Mouse (Mus musculus) MN1 (cell line): ENCODE data around the gene Ywhae.

Experiments
- DNase-seq: peaks from one replicate; pipeline ENCODE4 v3.0.0-alpha.2; 2016; ENCODE audit warnings: low spot score

Ywhae gene

DNA sequence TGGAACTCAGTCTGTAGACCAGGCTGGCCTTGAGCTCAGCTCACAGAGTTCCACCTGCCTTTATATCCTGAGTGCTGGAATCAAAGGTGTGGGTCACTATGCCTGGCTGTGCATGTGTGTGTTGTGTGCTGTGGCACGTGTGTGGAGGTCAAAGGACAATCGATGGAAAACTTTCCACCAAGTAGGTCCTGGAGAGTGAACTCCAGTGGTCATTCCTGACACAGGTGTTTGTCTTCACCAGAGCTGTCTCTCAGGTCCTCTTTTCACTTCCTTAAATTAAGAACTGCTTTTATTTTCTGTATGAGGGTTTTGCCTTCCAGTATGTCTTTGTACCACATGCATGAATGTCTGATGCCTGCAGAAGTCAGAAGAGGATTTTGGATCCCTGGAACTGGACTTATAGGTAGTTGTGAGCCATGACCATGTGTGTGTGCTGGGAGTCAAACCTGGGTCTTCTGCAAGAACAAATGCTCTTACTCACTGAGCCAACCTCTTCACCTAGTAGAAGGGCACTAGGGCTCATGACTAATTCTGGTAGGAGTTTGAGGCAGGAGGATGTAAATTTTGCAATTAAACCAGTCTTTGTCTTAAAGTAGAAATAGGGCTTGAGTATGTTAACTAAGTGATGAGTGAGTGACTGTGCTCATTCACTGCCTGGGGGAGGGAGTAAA is 5.3 kb downstream of the Ywhae start:
- DNase-seq, result no peak

DNA sequence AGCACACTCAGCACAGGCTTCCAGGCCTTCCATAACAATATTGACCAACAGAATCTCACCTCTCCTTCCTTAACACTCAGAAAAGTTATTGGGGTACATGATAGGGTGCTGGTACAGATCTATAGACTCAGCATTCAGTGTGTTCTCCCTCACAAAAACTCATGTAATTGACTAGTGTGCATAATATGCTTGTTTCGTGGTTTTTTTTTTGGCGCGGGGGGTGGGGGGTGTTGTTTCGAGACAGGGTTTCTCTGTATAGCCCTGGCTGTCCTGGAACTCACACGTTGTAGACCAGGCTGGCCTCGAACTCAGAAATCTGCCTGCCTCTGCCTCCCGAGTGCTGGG is 5.8 kb downstream of the Ywhae start:
- no peak for DNase-seq

DNA sequence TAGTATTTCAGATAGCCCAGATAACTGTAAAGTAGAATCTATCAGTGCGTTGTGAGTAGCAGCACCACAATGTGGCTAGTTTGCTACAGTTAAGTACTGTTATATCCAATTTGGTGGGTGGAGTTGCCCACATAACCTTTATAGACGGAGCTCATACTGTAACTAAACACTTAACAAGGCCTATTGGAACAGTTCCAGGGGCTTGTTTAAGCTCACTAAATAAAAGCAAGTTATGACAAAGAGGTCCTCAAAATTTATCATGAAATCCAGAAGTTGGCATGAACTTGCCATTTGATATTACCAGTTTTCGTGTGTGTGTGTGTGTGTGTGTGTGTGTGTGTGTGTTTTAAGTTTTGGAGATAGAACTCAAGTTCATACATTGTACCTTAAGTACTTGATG is 7.5 kb downstream of the Ywhae start:
- DNase-seq, result no peak

DNA sequence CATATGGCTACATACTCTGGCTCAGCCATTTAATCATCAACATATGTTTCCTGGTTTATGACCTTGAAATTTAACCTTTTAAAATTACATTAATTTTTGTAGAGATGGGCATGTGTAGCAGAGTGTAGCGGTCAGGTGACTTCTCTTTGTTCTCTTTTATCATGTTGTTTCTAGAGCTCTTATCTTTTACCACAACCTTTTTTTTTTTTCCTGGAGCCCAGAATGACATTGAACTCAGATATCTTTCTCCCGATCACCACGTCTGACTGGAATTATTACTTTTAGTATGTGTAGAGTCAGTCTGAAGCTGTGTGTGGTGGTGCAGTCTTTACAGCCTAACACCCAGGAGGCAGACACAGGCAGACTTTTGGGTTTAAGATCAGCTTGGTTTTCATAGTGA is 8.9 kb downstream of the Ywhae start:
- no peak for DNase-seq

DNA sequence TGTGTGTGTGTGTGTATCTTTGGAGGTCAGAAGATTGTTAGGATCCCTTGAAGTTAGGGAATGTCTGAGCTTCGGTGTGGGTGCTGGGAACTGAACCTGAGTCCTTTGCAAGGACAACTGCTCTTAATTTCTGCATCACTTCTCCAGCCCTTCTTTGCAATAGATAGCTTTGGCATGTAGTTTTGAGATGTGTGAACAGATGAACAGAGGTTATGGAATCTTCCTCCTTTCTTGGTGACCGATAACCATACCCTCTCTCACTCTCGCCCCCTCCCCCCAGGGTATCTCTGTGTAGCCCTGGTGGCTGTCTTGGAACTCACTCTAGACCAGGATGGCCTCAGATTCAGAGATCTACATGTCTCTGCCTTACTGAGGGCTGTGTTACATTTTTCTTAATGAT is 12.1 kb downstream of the Ywhae start:
- no peak for DNase-seq

DNA sequence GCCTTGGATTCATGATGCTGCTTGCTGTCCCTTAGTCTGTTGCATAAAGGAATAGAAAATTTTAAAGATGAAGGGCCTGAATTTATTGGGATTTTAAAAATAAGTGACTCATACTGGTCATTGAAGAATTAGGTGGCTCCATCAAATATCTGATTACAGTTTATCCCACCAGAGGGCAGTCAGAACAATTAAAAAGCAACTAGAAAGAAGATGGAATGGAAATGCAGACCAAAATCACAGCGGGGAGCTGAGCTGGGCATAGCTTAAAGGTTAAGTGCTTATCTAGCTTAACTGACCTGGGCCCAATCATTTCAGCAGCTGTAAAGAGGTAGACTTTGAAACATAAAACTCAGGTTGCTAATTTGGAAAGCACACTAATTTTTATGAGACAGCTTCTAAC is 17.9 kb downstream of the Ywhae start:
- DNase-seq, result no peak

DNA sequence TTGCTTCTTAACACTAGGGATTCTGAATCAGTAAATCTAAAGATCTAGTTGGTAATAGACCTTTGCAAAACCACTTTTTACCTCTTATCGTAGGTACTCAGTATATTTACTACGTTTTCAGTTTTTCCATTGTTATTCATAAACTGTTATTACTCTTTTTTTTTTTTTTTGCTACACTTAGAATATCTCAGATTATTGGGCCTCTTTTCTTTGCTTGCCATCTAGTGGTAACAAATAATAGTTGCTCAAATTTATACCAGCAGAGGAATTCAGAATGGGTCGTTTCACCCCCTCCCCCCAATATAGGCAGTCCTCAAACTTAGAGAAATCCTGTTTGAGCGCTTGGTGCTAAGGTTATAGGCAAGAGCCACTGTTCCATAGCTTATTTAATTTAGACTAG is 18.4 kb downstream of the Ywhae start:
- DNase-seq, result no peak

DNA sequence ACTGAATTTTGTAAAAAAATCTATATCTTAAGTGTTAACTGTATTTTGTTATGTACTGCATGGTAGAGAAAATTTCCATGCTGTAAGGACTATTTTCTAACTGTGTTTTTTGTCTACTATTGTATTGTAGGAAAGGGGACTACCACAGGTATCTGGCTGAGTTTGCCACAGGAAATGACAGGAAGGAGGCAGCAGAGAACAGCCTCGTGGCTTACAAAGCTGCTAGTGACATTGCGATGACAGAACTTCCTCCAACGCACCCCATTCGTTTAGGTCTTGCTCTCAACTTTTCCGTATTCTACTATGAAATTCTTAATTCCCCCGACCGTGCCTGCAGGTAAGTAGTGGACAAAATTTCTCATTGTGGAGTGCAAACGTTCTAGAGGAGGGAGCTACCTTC is 24.0 kb downstream of the Ywhae start:
- no peak for DNase-seq

DNA sequence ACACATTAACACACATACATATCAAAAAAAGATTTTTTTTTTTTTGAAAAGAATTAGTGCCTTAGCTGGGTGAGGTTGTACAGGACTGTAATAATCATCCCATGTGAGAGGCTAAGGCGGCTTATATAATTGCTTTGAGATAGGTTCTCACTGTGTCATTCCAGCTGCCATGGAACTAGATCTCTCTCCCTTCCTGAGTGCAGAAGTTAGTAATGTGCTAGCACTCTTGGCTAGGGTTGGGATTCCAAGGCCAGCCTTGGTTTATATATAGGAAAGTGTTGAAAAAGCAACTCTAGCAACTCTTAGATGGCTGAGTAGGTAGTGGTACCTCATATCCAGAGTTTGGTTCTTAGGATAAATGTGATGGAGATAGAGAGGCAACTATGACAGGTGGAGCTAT is 25.9 kb downstream of the Ywhae start:
- no peak for DNase-seq

DNA sequence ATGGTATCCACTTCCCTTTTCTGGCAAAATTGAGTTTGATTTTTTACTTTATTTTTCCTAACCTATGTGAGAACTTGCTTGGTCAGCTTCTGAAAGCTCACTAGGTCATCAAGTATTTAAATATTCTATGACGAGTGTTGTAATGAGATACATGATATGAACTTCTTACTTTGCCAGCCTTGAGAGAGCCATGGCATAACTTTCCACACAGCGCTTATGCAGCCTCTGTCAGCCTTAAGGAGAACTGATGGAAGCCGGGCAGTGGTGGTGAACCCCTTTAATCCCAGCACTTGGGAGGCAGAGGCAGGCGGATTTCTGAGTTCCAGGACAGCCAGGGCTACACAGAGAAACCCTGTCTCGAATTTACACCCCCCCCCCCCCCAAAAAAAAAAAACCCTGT is 28.1 kb downstream of the Ywhae start:
- no peak for DNase-seq

DNA sequence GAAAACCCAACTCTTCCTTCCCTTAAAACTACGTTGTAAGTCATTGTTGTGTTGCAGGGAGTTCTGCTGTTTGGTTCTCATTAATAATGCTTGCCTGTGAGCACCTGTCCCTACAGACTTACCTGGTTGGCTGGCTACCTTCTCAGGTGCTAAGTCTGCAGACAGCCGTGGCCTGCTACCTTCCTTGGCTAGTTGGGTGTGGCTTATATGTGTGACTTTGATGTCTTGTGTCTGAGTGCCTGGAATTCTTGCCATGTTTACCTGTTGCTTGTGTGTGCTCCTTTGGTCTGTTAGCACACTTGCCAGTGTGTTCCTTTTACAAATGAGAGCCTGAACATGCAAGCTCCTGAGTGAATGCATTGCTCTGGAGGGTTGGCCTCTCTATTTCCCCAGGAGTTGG is 30.0 kb downstream of the Ywhae start:
- DNase-seq, result no peak

DNA sequence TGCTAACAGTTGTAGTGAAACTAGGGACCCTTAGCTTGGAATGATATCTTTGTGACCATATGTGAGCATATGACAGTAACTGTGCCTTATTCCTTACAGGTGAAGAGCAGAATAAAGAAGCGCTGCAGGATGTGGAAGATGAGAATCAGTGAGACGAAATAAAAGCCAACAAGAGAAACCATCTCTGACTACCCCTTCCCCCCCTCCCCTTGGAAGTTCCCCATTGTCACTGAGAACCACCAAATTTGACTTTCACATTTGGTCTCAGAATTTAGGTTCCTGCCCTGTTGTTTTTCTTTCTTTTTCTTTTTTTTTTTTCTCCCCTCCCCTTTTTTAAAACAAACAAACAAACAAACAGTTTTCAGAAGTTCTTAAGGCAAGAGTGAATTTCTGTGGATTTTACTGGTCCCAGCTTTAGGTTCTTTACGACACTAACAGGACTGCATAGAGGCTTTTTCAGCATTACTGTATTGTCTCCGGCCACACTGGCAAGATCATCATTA is 31.9 kb downstream of the Ywhae start:
- no peak for DNase-seq

DNA sequence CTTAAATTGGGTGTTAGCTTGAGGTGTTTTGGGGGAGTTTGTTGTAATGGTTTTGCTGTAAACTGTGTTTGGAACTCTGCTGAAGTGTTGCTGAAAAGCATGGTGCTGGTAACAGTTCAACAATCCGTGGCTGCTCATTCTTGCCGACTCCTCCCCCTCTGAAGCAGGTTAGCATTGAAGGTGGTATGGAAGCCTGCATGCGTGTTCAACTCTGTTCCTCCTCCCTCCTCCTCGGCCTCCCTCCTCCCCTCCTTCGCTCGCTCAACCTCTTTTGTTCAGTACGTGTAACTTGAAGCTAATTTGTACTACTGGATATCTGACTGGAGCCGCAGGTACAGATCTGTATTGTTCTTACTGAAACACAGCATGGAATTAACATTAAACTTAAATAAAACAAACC is 32.5 kb downstream of the Ywhae start:
- no peak for DNase-seq

DNA sequence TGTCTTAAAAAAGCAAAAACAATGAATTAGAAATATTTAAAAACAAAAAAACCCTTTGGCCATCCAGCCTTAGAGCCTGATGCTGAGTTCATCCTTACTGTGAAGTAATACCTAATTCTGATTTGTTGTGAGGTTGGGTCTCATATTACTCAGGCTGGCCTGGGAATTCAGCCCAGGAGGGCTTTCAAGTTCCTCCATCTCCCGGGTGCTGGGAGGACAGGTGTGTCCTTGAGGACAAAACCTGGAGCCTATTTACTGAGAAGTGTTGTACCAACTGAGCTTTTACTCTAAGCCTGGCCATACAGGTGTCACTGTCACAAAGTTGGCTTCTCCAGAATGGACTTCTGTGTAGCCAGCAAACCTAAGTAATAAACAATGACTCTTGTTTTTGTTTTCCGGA is 34.3 kb downstream of the Ywhae start:
- DNase-seq, result no peak

DNA sequence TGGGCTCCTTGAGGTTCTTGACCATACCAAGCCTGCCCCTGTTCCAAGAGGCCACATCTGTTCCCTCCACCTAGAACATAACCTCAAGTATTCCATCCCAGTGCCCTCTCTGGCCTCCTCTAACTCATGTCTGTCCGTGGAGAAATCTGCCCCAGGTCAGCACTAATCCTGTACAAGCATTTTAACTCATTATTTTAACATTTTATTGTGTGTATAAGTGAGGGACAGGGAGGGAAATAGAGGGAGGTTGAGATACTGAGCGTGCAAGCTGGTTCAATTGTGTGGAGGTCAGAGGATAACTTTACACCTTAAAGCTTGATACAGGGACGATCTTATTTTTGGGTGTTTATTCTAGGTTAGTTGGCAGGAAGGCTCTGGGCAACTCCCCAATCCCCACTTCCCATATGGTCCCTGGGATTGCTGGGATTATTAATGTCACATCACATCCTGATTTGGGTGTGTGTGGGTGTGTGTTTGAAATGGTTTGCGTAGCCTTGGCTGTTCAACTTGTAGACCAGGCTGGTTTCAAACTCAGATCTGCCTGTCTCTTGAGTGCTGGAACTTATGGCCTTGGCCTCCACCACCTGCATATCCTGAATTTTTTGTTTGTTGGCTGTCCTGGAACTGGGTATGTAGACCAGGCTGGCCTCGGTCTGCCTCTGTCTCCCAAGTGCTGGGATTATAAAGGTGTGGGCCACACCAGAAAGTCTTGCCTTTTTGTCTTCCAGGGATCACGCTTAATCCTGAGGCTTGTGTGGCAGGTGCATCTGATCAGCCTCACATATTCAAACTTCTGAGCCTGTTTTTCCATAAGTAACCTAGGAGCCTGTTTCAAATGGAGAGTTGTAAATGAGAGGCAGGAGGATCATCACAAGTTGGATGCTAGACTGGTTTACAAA is 35.7 kb downstream of the Ywhae start:
- no peak for DNase-seq

DNA sequence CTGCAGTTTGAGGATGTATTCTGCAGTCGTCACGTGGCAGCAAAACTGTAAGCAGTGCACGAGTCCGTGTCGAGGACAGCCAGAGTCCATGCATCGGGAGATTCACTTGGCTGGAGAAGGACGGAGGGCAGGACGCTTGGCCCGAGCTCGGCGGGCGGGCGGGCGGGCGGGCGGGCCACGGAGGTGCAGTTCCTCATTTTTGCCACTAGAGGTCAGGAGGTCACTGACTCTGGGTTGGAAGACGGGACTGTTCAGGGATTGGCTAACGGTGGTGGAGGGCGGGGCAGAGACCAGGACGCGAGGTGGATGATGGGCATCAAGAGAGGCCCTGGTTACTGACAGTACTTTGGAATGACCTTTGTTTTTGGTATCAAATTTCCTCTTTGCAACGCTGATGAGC is 36.5 kb downstream of the Ywhae start:
- DNase-seq, result peak; percentile 75

DNA sequence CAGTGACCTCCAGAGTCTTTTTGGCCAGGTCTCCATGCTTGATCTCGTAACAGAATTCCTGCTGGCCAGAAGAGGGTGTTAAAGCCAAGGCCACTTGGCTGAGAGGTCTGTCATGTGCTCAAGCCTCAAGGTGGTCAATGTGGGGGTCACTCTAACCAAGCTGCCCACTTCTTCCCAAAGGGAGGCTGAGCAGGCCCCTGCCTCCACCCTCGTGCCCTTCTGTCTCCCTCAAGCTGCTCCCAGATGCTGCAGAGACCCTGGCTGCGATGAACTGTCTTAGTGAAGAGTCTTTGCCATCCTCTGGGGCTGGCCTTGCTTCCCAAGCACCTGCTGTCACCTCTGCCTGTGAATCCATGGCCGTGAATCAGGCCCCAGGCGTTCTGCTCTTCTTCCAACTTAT is 39.9 kb downstream of the Ywhae start:
- no peak for DNase-seq

DNA sequence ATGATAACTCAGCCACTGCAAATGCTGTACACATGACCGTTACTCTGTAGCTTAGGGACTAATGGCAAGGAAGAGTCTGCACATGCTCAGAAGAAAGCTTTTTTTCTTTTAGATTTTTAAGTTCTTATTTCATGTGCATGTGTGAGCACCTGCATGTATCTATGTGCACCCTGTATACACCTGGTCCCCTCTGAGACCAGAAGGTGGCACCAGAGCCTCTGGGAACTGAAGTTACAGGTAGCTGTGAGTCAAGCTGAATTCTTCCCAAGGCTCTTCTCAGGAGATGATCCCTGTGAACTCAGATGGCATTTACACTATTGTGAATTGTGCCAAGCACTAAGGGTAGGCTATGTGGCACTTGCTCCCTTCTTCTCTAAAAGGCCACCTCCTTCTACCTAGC is 43.2 kb downstream of the Ywhae start:
- no peak for DNase-seq

DNA sequence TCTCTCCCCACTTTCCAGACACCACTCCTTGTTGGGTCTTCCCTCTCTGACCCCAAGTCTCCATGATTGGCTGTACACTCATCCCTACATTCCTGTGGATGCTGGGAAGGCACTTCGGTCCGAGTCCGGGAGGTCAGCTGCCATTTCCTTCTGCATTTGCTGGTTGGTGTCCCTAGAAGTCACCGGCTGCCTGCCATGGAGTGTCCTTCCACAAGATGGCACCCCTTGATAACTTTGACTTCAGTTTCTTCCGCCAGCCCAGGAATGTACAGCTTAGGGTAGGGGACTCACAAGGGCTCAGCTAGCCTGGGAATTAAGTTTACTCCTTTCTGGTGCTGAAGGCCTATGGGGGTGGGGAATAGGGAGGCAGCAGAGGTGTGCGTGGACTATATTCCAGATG is 49.2 kb downstream of the Ywhae start:
- DNase-seq, result peak; percentile 74

DNA sequence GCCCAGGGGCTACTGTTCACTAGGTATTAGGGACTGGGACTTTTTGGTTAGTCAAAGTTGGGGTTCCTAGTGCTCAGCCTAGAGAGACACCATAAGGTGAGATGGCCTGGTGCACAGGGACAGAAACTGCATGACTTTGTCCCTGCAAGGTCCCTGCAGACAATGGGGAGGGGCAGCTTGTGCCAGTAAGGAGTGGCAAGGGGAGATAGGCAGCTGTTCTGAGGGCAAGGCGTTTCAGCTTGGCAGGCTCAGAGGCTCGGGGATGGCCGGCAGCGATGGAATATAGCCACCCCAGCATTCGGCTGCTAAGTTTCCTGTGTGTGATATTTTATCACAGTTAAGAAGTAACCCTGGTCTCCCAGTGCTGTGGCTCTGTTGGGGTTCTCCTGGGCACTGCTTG is 51.1 kb downstream of the Ywhae start:
- no peak for DNase-seq

DNA sequence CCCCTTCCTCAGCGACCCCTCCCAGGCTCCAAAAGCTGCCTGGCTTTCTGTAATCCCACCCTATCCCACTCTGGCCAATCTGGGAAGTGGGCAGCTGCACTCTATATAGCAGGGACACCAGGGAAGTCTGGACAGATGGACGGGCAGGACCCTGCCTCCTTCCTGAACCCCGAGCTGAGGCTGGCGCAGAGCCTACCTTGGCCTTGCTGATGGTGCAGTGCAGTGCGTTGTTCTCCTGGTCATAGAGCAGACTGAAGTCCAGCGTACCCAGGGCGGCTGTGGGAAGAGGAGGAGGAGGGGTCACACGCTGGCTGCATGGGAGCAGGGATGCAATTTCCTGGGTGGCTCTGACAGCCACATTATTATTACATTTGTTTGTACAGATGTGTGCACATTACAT is 53.2 kb downstream of the Ywhae start:
- no peak for DNase-seq

DNA sequence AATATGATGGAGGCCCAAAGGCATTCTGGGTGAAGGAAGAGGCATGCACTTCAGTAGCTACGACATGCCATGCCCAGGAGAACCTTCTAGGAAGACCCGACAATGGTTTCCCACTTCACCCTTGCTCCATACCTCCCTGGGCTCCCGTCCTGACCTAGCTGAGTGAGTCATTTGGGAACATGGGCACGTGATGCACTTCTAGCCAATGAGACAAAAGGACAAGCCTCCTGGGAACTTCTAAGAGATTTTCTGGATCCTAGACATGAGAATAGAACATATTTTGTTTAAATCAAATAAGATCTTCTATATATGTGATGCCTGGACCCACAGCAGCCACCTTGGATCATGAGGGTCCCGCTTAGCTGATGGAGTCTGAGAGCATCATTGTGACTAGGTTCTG is 59.9 kb downstream of the Ywhae start:
- DNase-seq, result peak; percentile 33

DNA sequence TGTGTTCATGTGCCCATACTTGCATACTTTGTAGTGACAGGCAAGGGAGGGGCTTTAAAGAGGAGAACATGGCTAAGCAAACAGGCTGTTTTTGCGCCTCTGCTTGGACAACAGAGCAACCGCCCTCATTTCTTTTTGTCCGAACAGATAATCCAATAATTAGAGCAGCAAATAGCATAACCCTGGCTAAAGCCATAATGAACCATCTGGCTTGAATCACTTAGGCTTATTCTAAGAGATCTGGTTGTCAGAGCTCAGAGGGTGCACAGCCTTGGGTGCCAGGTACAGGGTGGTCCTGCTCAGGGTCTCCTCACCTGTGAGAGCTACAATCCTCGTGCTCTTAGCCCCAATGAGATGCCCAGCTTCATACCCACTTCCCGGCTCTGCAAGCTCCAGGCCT is 60.7 kb downstream of the Ywhae start:
- DNase-seq, result peak; percentile 42
